Mouse (Mus musculus) hindbrain, postnatal 0 days (tissue): ENCODE results near the gene Vrk3. TPM values are rescaled to one million over a fixed set of nuclear protein-coding genes. Genes with fewer than 3 reads are reported as not detected.

Experiments used
- ATAC-seq: fragments of 200-750 bp; cut with Nextera tagmentation; 2 replicates; pipeline ENCODE4 v1.8.0; 2017; ENCODE audit warnings: mild to moderate bottlenecking, moderate TSS enrichment, moderate library complexity
- DNase-seq: peaks from one replicate; pipeline ENCODE4 v3.0.0-alpha.2; 2015; ENCODE audit warnings: low spot score
- H3K27ac ChIP-seq: fragments of 300-500 bp; sonication (generic); 2 replicates; pipeline ENCODE4 v1.5.1; 2014; ENCODE audit warnings: mild to moderate bottlenecking
- H3K27me3 ChIP-seq: fragments of 300-500 bp; sonication (generic); 2 replicates; pipeline ENCODE4 v1.6.1; 2014; ENCODE audit warnings: low read length, mixed read lengths; ENCODE audit not compliant: insufficient read depth
- H3K36me3 ChIP-seq: fragments of 300-500 bp; sonication (generic); 2 replicates; pipeline ENCODE4 v1.6.1; 2014; ENCODE audit warnings: low read length, mixed read lengths; ENCODE audit not compliant: insufficient read depth
- H3K4me1 ChIP-seq: fragments of 300-500 bp; sonication (generic); 2 replicates; pipeline ENCODE4 v1.6.1; 2014; ENCODE audit warnings: antibody characterized with exemption, low read length, mixed read lengths; ENCODE audit not compliant: insufficient read depth
- H3K4me2 ChIP-seq: fragments of 300-500 bp; sonication (generic); 2 replicates; pipeline ENCODE4 v1.6.1; 2014; ENCODE audit warnings: low read depth, mild to moderate bottlenecking, low read length, moderate library complexity, mixed read lengths
- H3K4me3 ChIP-seq: fragments of 300-500 bp; sonication (generic); 2 replicates; pipeline ENCODE4 v1.5.1; 2014; ENCODE audit warnings: low read length
- H3K9ac ChIP-seq: fragments of 300-500 bp; sonication (generic); replicated peaks from 2 replicates; pipeline ENCODE4 v1.6.1; 2014; ENCODE audit warnings: mild to moderate bottlenecking, low read length, moderate library complexity, mixed read lengths
- H3K9me3 ChIP-seq: fragments of 300-500 bp; sonication (generic); 2 replicates; pipeline ENCODE4 v1.6.1; 2016; ENCODE audit warnings: low read length, mixed read lengths
- CTCF ChIP-seq: IDR thresholded peaks from 2 replicates; pipeline ENCODE4 v1.5.1; 2016; ENCODE audit warnings: antibody characterized with exemption, control low read depth, low read depth
- WGBS: fragments of 180-500 bp; shearing (Covaris S2); extraction: QIAGEN DNeasy Blood & Tissue Kit; methylation state at CpG from one replicate; pipeline ENCODE4 v1.1.7; 2014; 5-methylcytosine and 5-hydroxymethylcytosine counted together
- polyA plus RNA-seq: library from polyadenylated mRNA; unstranded; fragments of >200 nt; fragmentation: Nextera tagmentation; extraction: Ambion mirVana; gene quantifications from 2 replicates; pipeline ENCODE4 v1.2.1, GENCODE M21; 2015
- total RNA-seq: library from RNA; depleted of rRNA; stranded (reverse); fragments of >200 nt; gene quantifications from 2 replicates; pipeline ENCODE4 v1.2.3, GENCODE M21; 2014

Vrk3 gene
- total and polyA plus RNA-seq, 2 experiments from 2014 or later, result 25.3 to 28.2 TPM

DNA sequence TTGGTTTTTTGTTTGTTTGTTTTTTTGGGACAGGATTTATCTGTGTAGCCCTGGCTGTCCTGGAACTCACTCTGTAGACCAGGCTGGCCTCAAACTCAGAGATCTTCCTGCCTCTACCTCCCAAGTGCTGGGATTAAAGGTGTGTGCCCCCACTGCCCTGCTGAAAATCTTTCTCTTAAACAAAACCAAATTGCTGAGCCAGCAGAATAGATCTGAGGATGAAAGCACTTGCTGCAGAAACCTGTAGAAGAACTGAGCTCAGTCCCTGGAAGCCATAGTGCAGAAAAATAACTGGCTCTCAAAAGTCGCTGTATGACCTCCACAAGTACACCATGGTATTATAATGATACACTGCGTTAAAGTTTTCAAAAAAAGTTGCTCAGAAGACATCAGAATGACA lies 9.0 kb downstream of the Vrk3 start:
- WGBS, result 80% methylated on average over 2 of the region's 2 CpGs
- Histone ChIP-seq H3K4me3 (no peak overlapping the region), H3K9ac (no peak overlapping the region), H3K36me3 (peaks cover 48% of the 10 kb centered on the region), H3K4me1 (no peaks in the 10 kb centered on the region), H3K27me3 (no peaks in the 10 kb centered on the region), H3K27ac (no peak overlapping the region), H3K9me3 (no peaks in the 10 kb centered on the region), H3K4me2 (no peak overlapping the region)
- ATAC-seq, result no peak
- DNase-seq, result no peak
- no peak for TF ChIP-seq CTCF

DNA sequence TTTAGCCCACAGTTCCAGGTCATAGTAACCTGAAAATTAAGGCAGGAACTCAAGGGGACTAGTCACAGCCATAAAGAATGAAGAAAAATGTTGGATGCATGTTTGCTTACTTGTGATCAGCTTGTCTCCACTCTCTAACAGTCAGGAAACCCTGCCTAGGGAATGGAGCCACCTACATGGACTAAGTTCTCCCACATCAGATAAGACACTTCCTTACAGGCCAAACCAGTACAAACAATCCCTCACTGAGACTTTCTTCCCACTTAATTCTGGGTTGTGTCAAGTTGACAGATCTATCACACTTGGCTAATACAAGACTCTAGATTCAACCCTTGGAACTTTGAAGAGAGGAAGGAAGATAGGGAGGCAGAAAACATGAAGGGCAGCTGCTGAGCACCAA lies 12.2 kb downstream of the Vrk3 start:
- DNase-seq, result no peak
- Histone ChIP-seq H3K27me3 (no peaks in the 10 kb centered on the region), H3K36me3 (peaks cover 43% of the 10 kb centered on the region), H3K4me1 (no peaks in the 10 kb centered on the region), H3K4me2 (no peak overlapping the region), H3K9me3 (no peaks in the 10 kb centered on the region), H3K27ac (no peak overlapping the region), H3K9ac (no peak overlapping the region), H3K4me3 (no peak overlapping the region)
- TF ChIP-seq CTCF, result no peak
- no peak for ATAC-seq

DNA sequence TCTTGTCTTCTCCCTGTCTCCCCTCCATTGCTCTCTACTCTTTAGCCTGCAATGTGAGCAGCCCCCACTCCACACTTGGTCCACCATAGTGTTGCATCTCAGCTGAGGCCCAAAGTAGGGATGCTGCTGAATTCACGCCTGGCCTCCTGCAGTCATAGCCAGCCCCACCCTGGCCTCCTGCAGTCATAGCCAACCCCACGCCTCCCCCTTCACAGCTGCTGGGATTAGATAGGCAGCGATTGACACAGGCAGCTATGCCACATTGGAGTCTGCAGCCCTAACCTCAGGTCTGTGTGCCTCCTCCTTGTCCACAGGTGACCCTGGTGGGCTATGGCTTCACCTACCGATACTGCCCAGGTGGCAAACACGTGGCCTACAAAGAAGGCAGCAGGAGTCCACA lies 19.9 kb downstream of the Vrk3 start:
- ATAC-seq (no peak), DNase-seq (no peak)
- Histone ChIP-seq H3K4me3 (no peak overlapping the region), H3K9ac (no peak overlapping the region), H3K27ac (no peak overlapping the region), H3K4me1 (no peaks in the 10 kb centered on the region), H3K9me3 (no peaks in the 10 kb centered on the region), H3K4me2 (no peak overlapping the region), H3K27me3 (no peaks in the 10 kb centered on the region), H3K36me3 (peaks cover 44% of the 10 kb centered on the region; the same call in 1 of the 2 replicates)
- no peak for TF ChIP-seq CTCF
- 91% methylated on average over 5 of the region's 5 CpGs for WGBS

DNA sequence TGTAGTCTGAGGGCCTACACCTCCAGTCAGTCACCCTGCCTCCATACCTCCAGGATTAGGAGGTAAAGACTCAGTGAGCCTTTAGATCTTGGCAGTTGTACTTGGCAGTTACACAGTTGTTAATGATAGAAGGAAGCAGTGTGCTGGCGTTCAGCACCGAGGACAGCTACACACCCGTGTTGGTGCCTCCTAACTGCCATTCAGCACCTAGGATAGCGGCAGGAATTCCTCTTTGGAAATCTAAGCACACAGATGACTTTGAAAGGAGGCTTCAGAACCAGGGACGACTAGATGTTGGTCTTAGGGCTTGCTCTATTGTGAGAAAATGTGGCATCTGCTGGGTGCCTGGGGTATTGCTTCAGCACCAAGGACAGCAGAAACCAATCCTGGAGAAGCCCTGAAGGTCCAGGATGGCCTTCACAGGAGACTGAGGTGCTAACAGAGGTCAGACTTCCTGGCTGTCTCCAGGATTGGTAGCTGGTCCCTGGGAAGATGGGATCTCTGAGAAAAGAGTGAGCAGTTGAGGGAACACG lies 21.9 kb downstream of the Vrk3 start:
- H3K9ac ChIP-seq, result no peak overlapping the region
- 0 out of 2 replicates have a peak, but pooled peaks have one; percentile 12 for TF ChIP-seq CTCF
- no peak overlapping the region for H3K4me3 ChIP-seq
- no peak overlapping the region for H3K4me2 ChIP-seq
- no peaks in the 10 kb centered on the region for H3K4me1 ChIP-seq
- 22% methylated on average over 6 of the region's 6 CpGs for WGBS
- peak; percentile 72 for DNase-seq
- no peaks in the 10 kb centered on the region for H3K27me3 ChIP-seq
- ATAC-seq, result 0 out of 2 replicates have a peak, but pooled peaks have one; percentile 56
- H3K9me3 ChIP-seq, result no peaks in the 10 kb centered on the region
- no peak overlapping the region for H3K27ac ChIP-seq
- H3K36me3 ChIP-seq, result peaks cover 35% of the 10 kb centered on the region; the same call in 1 of the 2 replicates

DNA sequence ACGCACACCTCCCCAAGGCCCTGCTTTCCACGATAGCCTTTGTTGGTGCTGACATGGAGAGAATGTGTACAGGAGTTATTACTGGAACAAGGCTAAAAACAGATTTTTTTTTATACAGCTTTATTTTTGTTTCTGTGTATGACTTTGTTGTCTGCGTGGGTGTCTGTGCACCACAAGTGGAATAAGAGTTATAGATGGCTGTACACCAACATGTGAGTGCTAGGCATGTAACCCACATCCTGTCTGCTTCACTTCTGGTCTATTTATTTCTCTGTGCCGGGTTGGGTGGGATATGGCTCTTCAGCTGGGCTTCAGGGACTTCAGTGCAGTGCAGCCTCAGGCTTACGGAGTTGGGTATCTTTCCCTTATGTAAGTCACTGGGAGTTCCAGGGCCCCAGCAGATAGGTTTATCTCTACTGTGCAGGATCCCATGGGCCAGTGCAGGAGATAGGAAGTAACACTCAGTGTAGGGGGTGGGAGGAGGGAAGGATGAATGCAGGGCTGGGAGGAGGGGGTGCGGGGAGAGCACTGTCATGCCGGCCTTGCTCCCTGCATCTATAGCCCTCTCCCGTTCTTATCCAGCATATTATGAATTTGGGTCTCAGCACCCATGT lies 24.5 kb downstream of the Vrk3 start:
- Histone ChIP-seq H3K27ac (no peak overlapping the region), H3K4me1 (no peaks in the 10 kb centered on the region), H3K4me3 (no peak overlapping the region), H3K36me3 (peaks cover 20% of the 10 kb centered on the region; the same call in 1 of the 2 replicates), H3K9me3 (no peaks in the 10 kb centered on the region), H3K4me2 (no peak overlapping the region), H3K27me3 (no peaks in the 10 kb centered on the region), H3K9ac (no peak overlapping the region)
- no peak for TF ChIP-seq CTCF
- WGBS, result 92% methylated on average over 8 of the region's 8 CpGs
- ATAC-seq (no peak), DNase-seq (no peak)

DNA sequence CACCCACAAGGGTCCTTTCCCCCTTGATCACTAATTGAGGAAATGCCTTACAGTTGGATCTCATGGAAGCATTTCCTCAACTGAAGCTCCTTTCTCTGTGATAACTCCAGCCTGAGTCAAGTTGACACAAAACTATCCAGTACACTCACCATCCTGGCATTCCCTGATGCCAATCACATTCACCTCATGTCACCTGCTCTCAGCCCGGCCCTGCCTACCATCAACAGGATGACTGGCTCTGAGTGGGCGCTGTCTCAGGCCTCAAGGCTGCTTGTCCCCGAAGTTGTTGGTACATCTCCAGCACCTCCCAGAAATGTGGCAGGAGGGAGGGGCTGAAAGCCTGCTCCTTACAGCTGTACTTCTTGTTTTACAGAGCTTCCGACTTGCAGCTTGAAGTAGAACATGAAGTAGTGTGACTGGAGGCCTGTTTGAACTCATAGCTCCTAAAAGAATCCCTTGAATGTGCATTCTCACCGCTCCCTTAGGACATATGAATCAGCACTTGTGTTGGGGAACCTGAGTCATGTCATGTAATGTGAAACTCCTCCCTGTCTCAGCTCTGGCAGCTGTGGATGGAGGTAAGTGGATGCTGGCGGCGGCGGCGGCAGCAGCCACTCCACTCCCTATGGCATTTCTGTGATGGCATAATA lies 28.8 kb downstream of the Vrk3 start:
- no peak for TF ChIP-seq CTCF
- WGBS, result 91% methylated on average over 9 of the region's 9 CpGs
- DNase-seq, result no peak
- Histone ChIP-seq H3K4me1 (no peaks in the 10 kb centered on the region), H3K27me3 (no peaks in the 10 kb centered on the region), H3K4me2 (no peak overlapping the region), H3K9me3 (no peaks in the 10 kb centered on the region), H3K4me3 (no peak overlapping the region), H3K9ac (no peak overlapping the region), H3K36me3 (peaks cover 4% of the 10 kb centered on the region; the same call in 1 of the 2 replicates), H3K27ac (no peak overlapping the region)
- no peak for ATAC-seq

DNA sequence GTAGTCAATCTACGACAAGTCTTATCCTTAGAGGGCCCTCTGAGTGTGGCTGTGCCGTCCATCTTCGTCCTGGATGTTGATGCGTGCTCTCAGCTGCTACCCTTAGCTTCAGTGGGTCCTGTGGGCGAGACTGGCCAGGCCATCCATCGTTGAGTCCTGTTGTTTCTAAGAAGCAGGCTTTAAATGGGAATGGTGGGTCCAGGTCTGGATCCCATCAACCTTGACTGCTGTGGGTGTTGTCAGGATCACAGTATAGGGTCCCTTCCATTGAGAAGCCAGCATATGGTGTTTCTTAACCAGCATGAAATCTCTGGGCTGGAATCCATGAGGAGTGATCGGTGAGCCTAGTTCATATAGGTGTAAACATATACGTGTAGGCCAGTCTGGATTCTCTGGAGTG lies 31.9 kb downstream of the Vrk3 start:
- DNase-seq (no peak), ATAC-seq (no peak)
- Histone ChIP-seq H3K36me3 (no peaks in the 10 kb centered on the region; the same call in 1 of the 2 replicates), H3K4me3 (no peak overlapping the region), H3K9ac (no peak overlapping the region), H3K27me3 (no peaks in the 10 kb centered on the region), H3K4me1 (no peaks in the 10 kb centered on the region), H3K27ac (no peak overlapping the region), H3K9me3 (no peaks in the 10 kb centered on the region), H3K4me2 (no peak overlapping the region)
- 90% methylated on average over 8 of the region's 8 CpGs for WGBS
- no peak for TF ChIP-seq CTCF
